Mouse (Mus musculus) ES-Bruce4 (cell line): ENCODE measurements around the gene Arfrp1. TPM values are rescaled to one million over a fixed set of nuclear protein-coding genes. Genes with fewer than 3 reads are reported as not detected.

Source experiments
- H3K27ac ChIP-seq: 2 replicates; pipeline ENCODE4 v1.5.1; 2012; ENCODE audit warnings: low read length, inconsistent platforms; ENCODE audit not compliant: insufficient read depth
- H3K27me3 ChIP-seq: 2 replicates; pipeline ENCODE4 v1.6.1; 2012; ENCODE audit warnings: mild to moderate bottlenecking, low read length, inconsistent platforms; ENCODE audit not compliant: control insufficient read depth, poor library complexity, insufficient read depth, severe bottlenecking
- H3K36me3 ChIP-seq: 2 replicates; pipeline ENCODE4 v1.6.1; 2012; ENCODE audit warnings: inconsistent platforms, mild to moderate bottlenecking, low read length, moderate library complexity; ENCODE audit not compliant: control insufficient read depth, poor library complexity, insufficient read depth, severe bottlenecking
- H3K4me1 ChIP-seq: one replicate; pipeline ENCODE4 v1.8.1; 2011; ENCODE audit warnings: low read length; ENCODE audit not compliant: control insufficient read depth, insufficient read depth
- H3K4me3 ChIP-seq: 2 replicates; pipeline ENCODE4 v1.5.1; 2011; ENCODE audit warnings: low read depth, mild to moderate bottlenecking, low read length
- H3K9ac ChIP-seq: 2 replicates; pipeline ENCODE4 v1.6.1; 2012; ENCODE audit warnings: low read depth, mild to moderate bottlenecking, inconsistent platforms; ENCODE audit not compliant: poor library complexity, severe bottlenecking
- H3K9me3 ChIP-seq: replicated peaks from 2 replicates; pipeline ENCODE4 v1.6.1; 2012; ENCODE audit warnings: mild to moderate bottlenecking, low read length, inconsistent platforms; ENCODE audit not compliant: control insufficient read depth, poor library complexity, insufficient read depth, severe bottlenecking
- CTCF ChIP-seq: IDR thresholded peaks from one replicate; pipeline ENCODE4 v1.8.1; 2011; ENCODE audit warnings: low read depth, low read length
- EP300 ChIP-seq: IDR thresholded peaks from 2 replicates; pipeline ENCODE4 v1.6.1; 2011; ENCODE audit warnings: low read depth, low read length; ENCODE audit not compliant: insufficient read depth
- POLR2A ChIP-seq: IDR thresholded peaks from one replicate; pipeline ENCODE4 v1.8.1; 2011; ENCODE audit warnings: low read length; ENCODE audit not compliant: insufficient read depth
- polyA plus RNA-seq: library from polyadenylated mRNA; stranded (reverse); fragments of >200 nt; gene quantifications from 2 replicates; pipeline ENCODE4 v1.2.4, GENCODE M21; 2011; ENCODE audit warnings: low read depth; ENCODE audit not compliant: missing spikeins, insufficient read depth, insufficient read length

The Arfrp1 gene
- polyA plus RNA-seq, 1 experiment, result 29.1 TPM

- H3K27me3 ChIP-seq, result no peaks in the 10 kb centered on the region
- H3K4me3 ChIP-seq, result no peak overlapping the region
- no peak overlapping the region for H3K9ac ChIP-seq
- TF ChIP-seq CTCF, result no peak
- no peak for TF ChIP-seq POLR2A
- TF ChIP-seq EP300, result no peak
- H3K4me1 ChIP-seq, result no peaks in the 10 kb centered on the region
- H3K36me3 ChIP-seq, result peaks cover 63% of the 10 kb centered on the region
- H3K9me3 ChIP-seq, result no peaks in the 10 kb centered on the region
- no peak overlapping the region for H3K27ac ChIP-seq
Observed at GRCm38 (mm10) chr2:181334023-181334422, 31.2 kb downstream of the Arfrp1 start.

- no peak overlapping the region for H3K9ac ChIP-seq
- no peak overlapping the region for H3K4me3 ChIP-seq
- no peaks in the 10 kb centered on the region for H3K27me3 ChIP-seq
- peak overlapping the region; percentile 77 for H3K27ac ChIP-seq
- TF ChIP-seq POLR2A (no peak), CTCF (no peak), EP300 (no peak)
- H3K4me1 ChIP-seq, result no peaks in the 10 kb centered on the region
- peaks cover 61% of the 10 kb centered on the region for H3K36me3 ChIP-seq
- H3K9me3 ChIP-seq, result no peaks in the 10 kb centered on the region
Observed at GRCm38 (mm10) chr2:181332542-181332941, 32.7 kb downstream of the Arfrp1 start.

GRCm38 (mm10) chr2:181326098-181326497 lies 39.1 kb downstream of the Arfrp1 start:
- no peaks in the 10 kb centered on the region for H3K4me1 ChIP-seq
- peaks cover 71% of the 10 kb centered on the region for H3K36me3 ChIP-seq

GRCm38 (mm10) chr2:181322136-181322535 lies 43.1 kb downstream of the Arfrp1 start:
- H3K36me3 ChIP-seq, result peaks cover 49% of the 10 kb centered on the region

More at GRCm38 (mm10) chr2:181326098-181326497, 39.1 kb downstream of the Arfrp1 start:
- Histone ChIP-seq H3K27me3 (no peaks in the 10 kb centered on the region), H3K4me3 (no peak overlapping the region), H3K9ac (no peak overlapping the region), H3K9me3 (no peaks in the 10 kb centered on the region), H3K27ac (no peak overlapping the region)
- TF ChIP-seq EP300, result no peak
- no peak for TF ChIP-seq POLR2A
- TF ChIP-seq CTCF, result no peak

GRCm38 (mm10) chr2:181320103-181320499 lies 45.1 kb downstream of the Arfrp1 start:
- 0 out of 2 replicates have a peak overlapping the region, but pooled peaks have one; percentile 7 for H3K27ac ChIP-seq
- no peaks in the 10 kb centered on the region for H3K27me3 ChIP-seq
- H3K4me3 ChIP-seq, result peak overlapping the region; percentile 97
- H3K4me1 ChIP-seq, result peaks cover 8% of the 10 kb centered on the region
- H3K36me3 ChIP-seq, result peaks cover 34% of the 10 kb centered on the region
- peak overlapping the region; percentile 87 for H3K9ac ChIP-seq
- TF ChIP-seq EP300 (no peak), POLR2A (no peak)
- no peaks in the 10 kb centered on the region for H3K9me3 ChIP-seq

More at GRCm38 (mm10) chr2:181322136-181322535, 43.1 kb downstream of the Arfrp1 start:
- TF ChIP-seq CTCF, result no peak
- TF ChIP-seq EP300, result no peak
- TF ChIP-seq POLR2A, result no peak
- H3K27ac ChIP-seq, result no peak overlapping the region
- no peaks in the 10 kb centered on the region for H3K9me3 ChIP-seq
- peaks cover 8% of the 10 kb centered on the region for H3K4me1 ChIP-seq
- H3K4me3 ChIP-seq, result no peak overlapping the region
- no peak overlapping the region for H3K9ac ChIP-seq
- H3K27me3 ChIP-seq, result no peaks in the 10 kb centered on the region

GRCm38 (mm10) chr2:181319248-181320102 lies 45.7 kb downstream of the Arfrp1 start, which contains the start of gene Rtel1:
Rtel1 (plus strand) TSS chr2:181319739.
- Histone ChIP-seq H3K9me3 (no peaks in the 10 kb centered on the region), H3K4me1 (peaks cover 8% of the 10 kb centered on the region), H3K27ac (peak within 1 kb of the TSS; percentile 64; the same call in 1 of the 2 replicates), H3K36me3 (peaks cover 29% of the 10 kb centered on the region), H3K9ac (peak within 1 kb of the TSS; percentile 87), H3K27me3 (no peaks in the 10 kb centered on the region), H3K4me3 (peak within 1 kb of the TSS; percentile 97)
- TF ChIP-seq CTCF (no peak), EP300 (0 out of 2 replicates have a peak, but pooled peaks have one; percentile 55)
